Mouse (Mus musculus) stomach, postnatal 0 days (tissue): ENCODE measurements around the gene Lrrtm4. TPM values are rescaled to one million over a fixed set of nuclear protein-coding genes. Genes with fewer than 3 reads are reported as not detected.

Experiments used
- ATAC-seq: fragments of 200-750 bp; cut with Nextera tagmentation; 2 replicates; pipeline ENCODE4 v1.8.0; 2017; ENCODE audit not compliant: low FRiP score, low TSS enrichment
- DNase-seq: peaks from one replicate; pipeline ENCODE4 v3.0.0-alpha.2; 2016; ENCODE audit warnings: low spot score
- H3K27ac ChIP-seq: fragments of 300-500 bp; sonication (generic); replicated peaks from 2 replicates; pipeline ENCODE4 v1.5.1; 2014; ENCODE audit warnings: mild to moderate bottlenecking, control low read depth
- H3K27me3 ChIP-seq: fragments of 300-500 bp; sonication (generic); 2 replicates; pipeline ENCODE4 v1.6.1; 2014; ENCODE audit warnings: low read length; ENCODE audit not compliant: control insufficient read depth, insufficient read depth
- H3K36me3 ChIP-seq: fragments of 300-500 bp; sonication (generic); 2 replicates; pipeline ENCODE4 v1.6.1; 2014; ENCODE audit warnings: low read length, mixed read lengths; ENCODE audit not compliant: control insufficient read depth, insufficient read depth
- H3K4me1 ChIP-seq: fragments of 300-500 bp; sonication (generic); replicated peaks from 2 replicates; pipeline ENCODE4 v1.6.1; 2014; ENCODE audit warnings: antibody characterized with exemption; ENCODE audit not compliant: control insufficient read depth, insufficient read depth
- H3K4me2 ChIP-seq: fragments of 300-500 bp; sonication (generic); replicated peaks from 2 replicates; pipeline ENCODE4 v1.6.1; 2014; ENCODE audit warnings: low read depth, mild to moderate bottlenecking, control low read depth, moderate library complexity
- H3K4me3 ChIP-seq: fragments of 300-500 bp; sonication (generic); 2 replicates; pipeline ENCODE4 v1.5.1; 2014; ENCODE audit warnings: low read depth, low read length, control low read depth
- H3K9ac ChIP-seq: fragments of 300-500 bp; sonication (generic); 2 replicates; pipeline ENCODE4 v1.6.1; 2014; ENCODE audit warnings: mild to moderate bottlenecking, low read length, control low read depth, mixed read lengths
- H3K9me3 ChIP-seq: fragments of 300-500 bp; sonication (generic); 2 replicates; pipeline ENCODE4 v1.6.1; 2016; ENCODE audit warnings: low read length; ENCODE audit not compliant: control insufficient read depth
- CTCF ChIP-seq: IDR thresholded peaks from 2 replicates; pipeline ENCODE4 v1.5.1; 2016; ENCODE audit warnings: antibody characterized with exemption, low read depth, mild to moderate bottlenecking, moderate library complexity
- EP300 ChIP-seq: optimal IDR thresholded peaks from 2 replicates; pipeline ENCODE3; 2016; ENCODE audit warnings: antibody characterized with exemption
- WGBS: fragments of 180-500 bp; shearing (Covaris S2); extraction: QIAGEN DNeasy Blood & Tissue Kit; methylation state at CpG from one replicate; pipeline ENCODE4 v1.1.7; 2014; 5-methylcytosine and 5-hydroxymethylcytosine counted together
- polyA plus RNA-seq: library from polyadenylated mRNA; unstranded; fragments of >200 nt; fragmentation: Nextera tagmentation; extraction: Ambion mirVana; gene quantifications from 2 replicates; pipeline ENCODE4 v1.2.1, GENCODE M21; 2015

Lrrtm4 gene
- polyA plus RNA-seq, 1 experiment from 2014 or later: 0.67 TPM

GRCm38 (mm10) chr6:80733416-80733815, 714.7 kb downstream of the Lrrtm4 start:
- Histone ChIP-seq H3K4me2 (no peak overlapping the region), H3K36me3 (no peaks in the 10 kb centered on the region), H3K9me3 (no peaks in the 10 kb centered on the region), H3K27me3 (no peaks in the 10 kb centered on the region), H3K27ac (no peak overlapping the region), H3K4me1 (no peaks in the 10 kb centered on the region), H3K9ac (no peak overlapping the region), H3K4me3 (no peak overlapping the region)
- WGBS: 79% methylated on average over 3 of the region's 3 CpGs
- DNase-seq (no peak), ATAC-seq (no peak)
- TF ChIP-seq CTCF (no peak), EP300 (no peak)

- H3K4me3 ChIP-seq: no peak overlapping the region
- no peak for ATAC-seq
- no peak overlapping the region for H3K9ac ChIP-seq
- 79% methylated on average over 2 of the region's 2 CpGs for WGBS
- no peaks in the 10 kb centered on the region for H3K36me3 ChIP-seq
- no peaks in the 10 kb centered on the region for H3K4me1 ChIP-seq
- no peak overlapping the region for H3K27ac ChIP-seq
- no peak for DNase-seq
- H3K9me3 ChIP-seq: no peaks in the 10 kb centered on the region
- TF ChIP-seq CTCF (no peak), EP300 (no peak)
- no peak overlapping the region for H3K4me2 ChIP-seq
- no peaks in the 10 kb centered on the region for H3K27me3 ChIP-seq
Observed at GRCm38 (mm10) chr6:80750769-80751168, 732.1 kb downstream of the Lrrtm4 start.

GRCm38 (mm10) chr6:80760641-80761204, 742.0 kb downstream of the Lrrtm4 start:
- DNase-seq (no peak), ATAC-seq (no peak)
- H3K4me3 ChIP-seq: no peak overlapping the region
- no peaks in the 10 kb centered on the region for H3K4me1 ChIP-seq
- WGBS: 51% methylated on average over 5 of the region's 5 CpGs
- no peaks in the 10 kb centered on the region for H3K36me3 ChIP-seq
- H3K9ac ChIP-seq: no peak overlapping the region
- TF ChIP-seq EP300: no peak
- TF ChIP-seq CTCF: no peak
- H3K27ac ChIP-seq: no peak overlapping the region
- no peak overlapping the region for H3K4me2 ChIP-seq
- H3K9me3 ChIP-seq: no peaks in the 10 kb centered on the region
- H3K27me3 ChIP-seq: no peaks in the 10 kb centered on the region

GRCm38 (mm10) chr6:80786282-80786681, 767.6 kb downstream of the Lrrtm4 start:
- no peak for DNase-seq
- Histone ChIP-seq H3K9ac (no peak overlapping the region), H3K27ac (no peak overlapping the region), H3K36me3 (no peaks in the 10 kb centered on the region), H3K4me2 (no peak overlapping the region), H3K27me3 (no peaks in the 10 kb centered on the region), H3K9me3 (no peaks in the 10 kb centered on the region), H3K4me1 (no peaks in the 10 kb centered on the region), H3K4me3 (no peak overlapping the region)
- TF ChIP-seq EP300 (no peak), CTCF (peak; percentile 49)
- no peak for ATAC-seq

GRCm38 (mm10) chr6:80823753-80824152, 805.1 kb downstream of the Lrrtm4 start:
- Histone ChIP-seq H3K4me3 (no peak overlapping the region), H3K4me1 (no peaks in the 10 kb centered on the region), H3K9ac (no peak overlapping the region), H3K9me3 (no peaks in the 10 kb centered on the region), H3K36me3 (no peaks in the 10 kb centered on the region), H3K4me2 (no peak overlapping the region), H3K27ac (no peak overlapping the region), H3K27me3 (no peaks in the 10 kb centered on the region)
- 57% methylated on average over 5 of the region's 5 CpGs for WGBS
- DNase-seq (no peak), ATAC-seq (no peak)
- TF ChIP-seq CTCF (no peak), EP300 (no peak)

GRCm38 (mm10) chr6:80839784-80840183, 821.1 kb downstream of the Lrrtm4 start:
- Histone ChIP-seq H3K4me1 (no peaks in the 10 kb centered on the region), H3K9ac (no peak overlapping the region), H3K4me2 (no peak overlapping the region), H3K27ac (no peak overlapping the region), H3K27me3 (no peaks in the 10 kb centered on the region), H3K9me3 (no peaks in the 10 kb centered on the region), H3K4me3 (no peak overlapping the region), H3K36me3 (no peaks in the 10 kb centered on the region)
- TF ChIP-seq EP300 (no peak), CTCF (no peak)
- no peak for ATAC-seq
- WGBS: 50% methylated on average over 2 of the region's 2 CpGs
- no peak for DNase-seq
